Mouse (Mus musculus): ENCODE measurements around the gene Pex26.

DNA sequence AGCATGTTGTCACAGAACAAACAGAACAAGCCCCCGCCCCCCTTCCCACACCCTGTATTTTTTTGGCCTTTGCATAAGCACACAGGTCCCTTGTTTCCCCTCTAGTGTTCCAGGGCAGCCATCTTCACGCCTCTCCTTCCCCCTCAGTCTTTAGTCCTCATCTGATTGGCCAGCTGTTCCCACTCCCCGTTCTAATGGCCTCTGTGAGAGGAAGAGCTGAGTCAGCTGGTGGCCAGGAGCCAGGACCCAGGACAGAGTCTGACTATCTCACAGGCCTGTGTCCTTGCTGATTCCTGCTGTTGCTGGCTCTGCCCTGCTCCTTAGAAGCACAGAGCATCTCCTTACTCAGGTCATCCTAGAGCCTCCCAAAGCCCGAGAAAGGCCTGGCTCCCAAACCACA lies 39.4 kb upstream of the Pex26 start:
- no peak for TF ChIP-seq CTCF (conservative IDR thresholded peaks at IDR 0.05; ENCODE audit: insufficient read depth, insufficient read length, low read depth, low read length)
- TF ChIP-seq POLR2A (IDR thresholded peaks at IDR 0.05; ENCODE audit: low read depth, low read length) = no peak
